Mouse (Mus musculus) heart, embryonic 14.5 days (tissue): ENCODE measurements around the gene Rnf208. TPM values are rescaled to one million over a fixed set of nuclear protein-coding genes. Genes with fewer than 3 reads are reported as not detected.
"Not testable (repeated sequence)": the region's sequence is repeated elsewhere in the genome, so short reads cannot be mapped to it uniquely, and the experiment has no call there.

Experiments used
- ATAC-seq: fragments of 200-750 bp; cut with Nextera tagmentation; 2 replicates; pipeline ENCODE4 v1.8.0; 2017; ENCODE audit warnings: low read depth, moderate TSS enrichment; ENCODE audit not compliant: insufficient number of reproducible peaks, insufficient read depth, low FRiP score
- H3K27ac ChIP-seq, 2 experiments: fragments of 200-500 bp in 1 of 2; fragments of 300-500 bp in 1 of 2; sonication (generic) in 1 of 2; replicated peaks in 1 of 2; 2 replicates each; pipeline ENCODE4 v1.5.1; 2012 to 2014; ENCODE audit warnings: low read depth in 2 of 2, low read length in 2 of 2, control low read depth in 1 of 2, mild to moderate bottlenecking in 1 of 2, mixed read lengths in 1 of 2; ENCODE audit not compliant: control insufficient read depth in 1 of 2, insufficient read depth in 1 of 2
- H3K27me3 ChIP-seq: fragments of 300-500 bp; sonication (generic); 2 replicates; pipeline ENCODE4 v1.6.1; 2014; ENCODE audit warnings: mild to moderate bottlenecking, low read length, control low read depth; ENCODE audit not compliant: control insufficient read depth, insufficient read depth
- H3K36me3 ChIP-seq: fragments of 300-500 bp; sonication (generic); 2 replicates; pipeline ENCODE4 v1.6.1; 2014; ENCODE audit warnings: mild to moderate bottlenecking, control low read depth, low read length, mixed read lengths; ENCODE audit not compliant: control insufficient read depth, insufficient read depth
- H3K4me1 ChIP-seq, 2 experiments: fragments of 200-500 bp in 1 of 2; fragments of 300-500 bp in 1 of 2; sonication (generic) in 1 of 2; 2 replicates each; pipeline ENCODE4 v1.6.1; 2012 to 2014; ENCODE audit warnings: low read length in 2 of 2, control low read depth in 1 of 2, mixed read lengths in 1 of 2; ENCODE audit not compliant: control insufficient read depth in 2 of 2, insufficient read depth in 2 of 2
- H3K4me2 ChIP-seq: fragments of 300-500 bp; sonication (generic); 2 replicates; pipeline ENCODE4 v1.6.1; 2014; ENCODE audit warnings: mild to moderate bottlenecking, low read length
- H3K4me3 ChIP-seq, 2 experiments: fragments of 200-500 bp in 1 of 2; fragments of 300-500 bp in 1 of 2; sonication (generic) in 1 of 2; 2 replicates each; pipeline ENCODE4 v1.5.1; 2012 to 2014; ENCODE audit warnings: low read length in 2 of 2, mild to moderate bottlenecking in 2 of 2, control low read depth in 1 of 2, low read depth in 1 of 2, moderate library complexity in 1 of 2; ENCODE audit not compliant: control insufficient read depth in 1 of 2, insufficient read depth in 1 of 2
- H3K9ac ChIP-seq: fragments of 300-500 bp; sonication (generic); 2 replicates; pipeline ENCODE4 v1.6.1; 2014; ENCODE audit warnings: mild to moderate bottlenecking, low read length
- H3K9me3 ChIP-seq: fragments of 300-500 bp; sonication (generic); 2 replicates; pipeline ENCODE4 v1.6.1; 2016; ENCODE audit warnings: low read length, control low read depth; ENCODE audit not compliant: control insufficient read depth
- WGBS: fragments of 180-500 bp; shearing (Covaris S2); extraction: QIAGEN DNeasy Blood & Tissue Kit; methylation state at CpG from one replicate; pipeline ENCODE4 v1.1.7; 2014; 5-methylcytosine and 5-hydroxymethylcytosine counted together
- polyA plus RNA-seq: library from polyadenylated mRNA; unstranded; fragments of >200 nt; fragmentation: Nextera tagmentation; extraction: Ambion mirVana; gene quantifications from 2 replicates; pipeline ENCODE4 v1.2.1, GENCODE M21; 2014

Rnf208 gene
- polyA plus RNA-seq, 1 experiment from 2014 or later: 8.0 TPM

GRCm38 (mm10) chr2:25252331-25252730 lies 10.3 kb downstream of the Rnf208 start:
- H3K27me3 ChIP-seq: no peaks in the 10 kb centered on the region
- H3K27ac ChIP-seq: no peak overlapping the region
- H3K9me3 ChIP-seq: no peaks in the 10 kb centered on the region
- H3K36me3 ChIP-seq: peaks cover 63% of the 10 kb centered on the region
- no peak overlapping the region for H3K4me2 ChIP-seq
- 82% methylated on average over 1 of the region's 1 CpGs for WGBS
- no peak overlapping the region for H3K4me3 ChIP-seq
- no peak for ATAC-seq
- H3K4me1 ChIP-seq: peaks cover 7 to 13% of the 10 kb centered on the region in 2 experiments; a peak in 3 of 4 replicates
- H3K9ac ChIP-seq: no peak overlapping the region

GRCm38 (mm10) chr2:25255284-25255779 lies 13.3 kb downstream of the Rnf208 start, which contains the start of gene Tmem203:
Gene Tmem203, plus strand, starts transcription at chr2:25255439.
- no peaks in the 10 kb centered on the region for H3K9me3 ChIP-seq
- H3K4me1 ChIP-seq: peaks cover 7 to 13% of the 10 kb centered on the region in 2 experiments; a peak in 3 of 4 replicates
- peak within 1 kb of the TSS; percentile 31 to 77 for H3K27ac ChIP-seq
- ATAC-seq: peak; percentile 80
- no peaks in the 10 kb centered on the region for H3K27me3 ChIP-seq
- under 1% methylated on average over 39 of the region's 39 CpGs for WGBS
- H3K4me3 ChIP-seq: peak within 1 kb of the TSS; percentile 90 to 93
- peak within 1 kb of the TSS; percentile 88 for H3K9ac ChIP-seq
- H3K4me2 ChIP-seq: peak within 1 kb of the TSS; percentile 94
- peaks cover 33% of the 10 kb centered on the region for H3K36me3 ChIP-seq

GRCm38 (mm10) chr2:25256443-25257109 lies 14.5 kb downstream of the Rnf208 start:
- not testable (repeated sequence) for H3K27me3 ChIP-seq, H3K27ac ChIP-seq, ATAC-seq, H3K9me3 ChIP-seq
- 56% methylated on average over 10 of the region's 12 CpGs for WGBS
- peaks cover 21% of the 10 kb centered on the region for H3K36me3 ChIP-seq
- peak overlapping the region; percentile 88 for H3K9ac ChIP-seq
- H3K4me1 ChIP-seq: peaks cover 7 to 13% of the 10 kb centered on the region in 2 experiments; a peak in 3 of 4 replicates
- peak overlapping the region; percentile 94 for H3K4me2 ChIP-seq
- H3K4me3 ChIP-seq: peak overlapping the region; percentile 3 to 90; a peak in 3 of 4 replicates

- WGBS: 81% methylated on average over 5 of the region's 5 CpGs
- not testable (repeated sequence) for H3K27ac ChIP-seq
Observed at GRCm38 (mm10) chr2:25257250-25257649, 15.2 kb downstream of the Rnf208 start.

GRCm38 (mm10) chr2:25258887-25259286 lies 16.8 kb downstream of the Rnf208 start:
- Histone ChIP-seq H3K27ac (no peak overlapping the region), H3K4me1 (peaks cover 14 to 25% of the 10 kb centered on the region in 2 experiments), H3K4me3 (no peak overlapping the region), H3K9ac (no peak overlapping the region), H3K36me3 (no peaks in the 10 kb centered on the region), H3K27me3 (peaks cover 3% of the 10 kb centered on the region), H3K9me3 (no peaks in the 10 kb centered on the region), H3K4me2 (no peak overlapping the region)
- 58% methylated on average over 2 of the region's 2 CpGs for WGBS
- no peak for ATAC-seq

More at GRCm38 (mm10) chr2:25257250-25257649, 15.2 kb downstream of the Rnf208 start:
- not testable (repeated sequence) for H3K9ac ChIP-seq, H3K4me2 ChIP-seq, H3K9me3 ChIP-seq, H3K27me3 ChIP-seq, ATAC-seq, H3K4me3 ChIP-seq
- Histone ChIP-seq H3K36me3 (peaks cover 14% of the 10 kb centered on the region), H3K4me1 (peaks cover 7 to 16% of the 10 kb centered on the region in 2 experiments; a peak in 3 of 4 replicates)

- H3K27ac ChIP-seq: 0 out of 4 replicates have a peak overlapping the region, but pooled peaks of 1 of the 2 experiments have one; percentile 24
- peak overlapping the region; percentile 60 for H3K9ac ChIP-seq
- no peak; the same call in 1 of the 2 replicates for ATAC-seq
Observed at GRCm38 (mm10) chr2:25261870-25262269, 19.8 kb downstream of the Rnf208 start.

GRCm38 (mm10) chr2:25262291-25262767 lies 20.3 kb downstream of the Rnf208 start, which contains the start of gene Tprn:
Gene Tprn, plus strand, starts transcription at chr2:25262618.
- H3K4me2 ChIP-seq: peak within 1 kb of the TSS; percentile 97
- ATAC-seq: peak; percentile 96
- peak within 1 kb of the TSS; percentile 62 to 70 for H3K4me3 ChIP-seq
- 0 out of 4 replicates have a peak within 1 kb of the TSS, but pooled peaks of 1 of the 2 experiments have one; percentile 24 for H3K27ac ChIP-seq
- peaks cover 25 to 32% of the 10 kb centered on the region in 2 experiments for H3K4me1 ChIP-seq
- H3K27me3 ChIP-seq: peaks cover 8% of the 10 kb centered on the region
- under 1% methylated on average over 38 of the region's 39 CpGs for WGBS
- H3K9me3 ChIP-seq: no peaks in the 10 kb centered on the region
- peak within 1 kb of the TSS; percentile 72 for H3K9ac ChIP-seq
- no peaks in the 10 kb centered on the region for H3K36me3 ChIP-seq

More at GRCm38 (mm10) chr2:25261870-25262269, 19.8 kb downstream of the Rnf208 start:
- Histone ChIP-seq H3K9me3 (no peaks in the 10 kb centered on the region), H3K4me3 (peak overlapping the region; percentile 38 to 70), H3K4me1 (peaks cover 21 to 27% of the 10 kb centered on the region in 2 experiments), H3K36me3 (no peaks in the 10 kb centered on the region), H3K4me2 (peak overlapping the region; percentile 97), H3K27me3 (peaks cover 8% of the 10 kb centered on the region)
- WGBS: 42% methylated on average over 12 of the region's 12 CpGs
